Mouse (Mus musculus) lung, adult 2 months (tissue): ENCODE results near the gene Nox4. TPM values are rescaled to one million over a fixed set of nuclear protein-coding genes. Genes with fewer than 3 reads are reported as not detected.
"Not testable (repeated sequence)": the region's sequence is repeated elsewhere in the genome, so short reads cannot be mapped to it uniquely, and the experiment has no call there.

Experiments
- DNase-seq: peaks from one replicate; pipeline ENCODE4 v3.0.0; 2022
- H3K4me1 ChIP-seq: fragments of 200-500 bp; 2 replicates; pipeline ENCODE4 v1.6.1; 2011; ENCODE audit warnings: low read length; ENCODE audit not compliant: control insufficient read depth, insufficient read depth
- H3K4me3 ChIP-seq: fragments of 200-500 bp; replicated peaks from 2 replicates; pipeline ENCODE3; 2011; ENCODE audit warnings: low read depth, mild to moderate bottlenecking, control low read depth, low read length; ENCODE audit errors: extremely low read depth
- CTCF ChIP-seq: fragments of 200-500 bp; IDR thresholded peaks from 2 replicates; pipeline ENCODE4 v1.5.1; 2011; ENCODE audit warnings: mild to moderate bottlenecking, low read length, control low read depth; ENCODE audit not compliant: insufficient read depth
- POLR2A ChIP-seq: fragments of 200-500 bp; IDR thresholded peaks from 2 replicates; pipeline ENCODE4 v1.6.1; 2011; ENCODE audit warnings: low read depth, mild to moderate bottlenecking, control low read depth, low read length, borderline replicate concordance; ENCODE audit errors: extremely low read depth
- WGBS: fragments of 180-500 bp; shearing (Covaris S2); methylation state at CpG from one replicate; pipeline ENCODE4 v1.1.7; 2018; 5-methylcytosine and 5-hydroxymethylcytosine counted together
- polyA plus RNA-seq: library from polyadenylated mRNA; depleted of rRNA; stranded (reverse); fragments of >200 nt; gene quantifications from 2 replicates; pipeline ENCODE4 v1.2.3, GENCODE M21; 2012; rRNA removed

Gene Nox4
- polyA plus RNA-seq, 1 experiment, result 20.7 TPM

GRCm38 (mm10) chr7:87370789-87371188, 124.9 kb downstream of the Nox4 start:
- Histone ChIP-seq H3K4me3 (no peak overlapping the region), H3K4me1 (no peaks in the 10 kb centered on the region; the same call in 1 of the 2 replicates)
- WGBS, result 60% methylated on average over 2 of the region's 2 CpGs
- no peak for DNase-seq
- no peak for TF ChIP-seq POLR2A
- TF ChIP-seq CTCF, result no peak

- TF ChIP-seq CTCF (no peak), POLR2A (no peak)
- 71% methylated on average over 2 of the region's 2 CpGs for WGBS
- Histone ChIP-seq H3K4me1 (no peaks in the 10 kb centered on the region; the same call in 1 of the 2 replicates), H3K4me3 (no peak overlapping the region)
- no peak for DNase-seq
Measured at GRCm38 (mm10) chr7:87371316-87371715, 125.4 kb downstream of the Nox4 start.

GRCm38 (mm10) chr7:87374322-87374721, 128.4 kb downstream of the Nox4 start:
- no peak for TF ChIP-seq CTCF
- TF ChIP-seq POLR2A, result no peak
- no peak overlapping the region for H3K4me3 ChIP-seq
- no peaks in the 10 kb centered on the region; the same call in 1 of the 2 replicates for H3K4me1 ChIP-seq
- no peak for DNase-seq

GRCm38 (mm10) chr7:87374935-87375334, 129.0 kb downstream of the Nox4 start:
- no peak for TF ChIP-seq CTCF
- no peak for TF ChIP-seq POLR2A
- H3K4me3 ChIP-seq, result no peak overlapping the region
- no peaks in the 10 kb centered on the region; the same call in 1 of the 2 replicates for H3K4me1 ChIP-seq
- DNase-seq, result no peak
- WGBS, result 64% methylated on average over 2 of the region's 2 CpGs

- 93% methylated on average over 7 of the region's 7 CpGs for WGBS
- Histone ChIP-seq H3K4me3 (no peak overlapping the region), H3K4me1 (no peaks in the 10 kb centered on the region)
- no peak for TF ChIP-seq POLR2A
- no peak for TF ChIP-seq CTCF
- no peak for DNase-seq
Measured at GRCm38 (mm10) chr7:87397023-87397422, 151.1 kb downstream of the Nox4 start.

GRCm38 (mm10) chr7:87411373-87411772, 165.5 kb downstream of the Nox4 start:
- WGBS, result 14% methylated on average over 4 of the region's 4 CpGs
- not testable (repeated sequence) for DNase-seq
- TF ChIP-seq CTCF, result peak; percentile 37; the same call in 1 of the 2 replicates

GRCm38 (mm10) chr7:87413271-87413670, 167.4 kb downstream of the Nox4 start:
- no peaks in the 10 kb centered on the region for H3K4me1 ChIP-seq
- DNase-seq, result no peak
- 40% methylated on average over 1 of the region's 1 CpGs for WGBS
- no peak overlapping the region for H3K4me3 ChIP-seq
- TF ChIP-seq POLR2A (no peak), CTCF (no peak)

More at GRCm38 (mm10) chr7:87411373-87411772, 165.5 kb downstream of the Nox4 start:
- H3K4me3 ChIP-seq, H3K4me1 ChIP-seq: not testable (repeated sequence)

Other genes starting within 250 kb of the Nox4 start
- gene Vmn2r79, start 250.0 kb upstream of the Nox4 start, polyA plus RNA-seq, result not detected in 2 replicates
- not detected in 2 replicates for gene Tyr, start 247.4 kb downstream of the Nox4 start, polyA plus RNA-seq